Mouse (Mus musculus) kidney, postnatal 36 days (tissue): ENCODE measurements around the gene Kcnma1.

Experiments
- DNase-seq, 2 experiments: peaks; one replicate each; pipeline ENCODE4 v3.0.0; 2021 to 2022; ENCODE audit warnings: mixed read lengths in 2 of 2

Kcnma1 gene

GRCm38 (mm10) chr14:23587451-23587850, 426.8 kb downstream of the Kcnma1 start:
- DNase-seq = no peak

- DNase-seq = peak; percentile 56 to 66
Measured at GRCm38 (mm10) chr14:23583235-23583634, 431.1 kb downstream of the Kcnma1 start.

- no peak for DNase-seq
Measured at GRCm38 (mm10) chr14:23581282-23581681, 433.0 kb downstream of the Kcnma1 start.

GRCm38 (mm10) chr14:23575951-23576350, 438.3 kb downstream of the Kcnma1 start:
- peak; percentile 15 to 34 for DNase-seq

GRCm38 (mm10) chr14:23574136-23574535, 440.2 kb downstream of the Kcnma1 start:
- DNase-seq = no peak

- no peak for DNase-seq
Measured at GRCm38 (mm10) chr14:23573385-23573784, 440.9 kb downstream of the Kcnma1 start.

GRCm38 (mm10) chr14:23572778-23573177, 441.5 kb downstream of the Kcnma1 start:
- no peak for DNase-seq

- no peak for DNase-seq
Measured at GRCm38 (mm10) chr14:23570251-23570650, 444.0 kb downstream of the Kcnma1 start.

- DNase-seq = no peak
Measured at GRCm38 (mm10) chr14:23565931-23566330, 448.4 kb downstream of the Kcnma1 start.

GRCm38 (mm10) chr14:23564474-23564873, 449.8 kb downstream of the Kcnma1 start:
- DNase-seq = no peak

- no peak for DNase-seq
Measured at GRCm38 (mm10) chr14:23563180-23563579, 451.1 kb downstream of the Kcnma1 start.

- no peak for DNase-seq
Measured at GRCm38 (mm10) chr14:23555647-23556046, 458.6 kb downstream of the Kcnma1 start.

GRCm38 (mm10) chr14:23552252-23552974, 461.9 kb downstream of the Kcnma1 start:
- no peak for DNase-seq

GRCm38 (mm10) chr14:23550467-23550866, 463.8 kb downstream of the Kcnma1 start:
- DNase-seq = no peak

GRCm38 (mm10) chr14:23542131-23542530, 472.2 kb downstream of the Kcnma1 start:
- no peak for DNase-seq

- DNase-seq = no peak
Measured at GRCm38 (mm10) chr14:23539621-23540020, 474.7 kb downstream of the Kcnma1 start.

GRCm38 (mm10) chr14:23533346-23533745, 480.9 kb downstream of the Kcnma1 start:
- peak; percentile 30 to 36 for DNase-seq

GRCm38 (mm10) chr14:23531735-23532525, 482.4 kb downstream of the Kcnma1 start:
- DNase-seq = no peak

- peak; percentile 46 to 69 for DNase-seq
Measured at GRCm38 (mm10) chr14:23529720-23530119, 484.6 kb downstream of the Kcnma1 start.

GRCm38 (mm10) chr14:23529229-23529628, 485.1 kb downstream of the Kcnma1 start:
- DNase-seq = no peak

- DNase-seq = no peak
Measured at GRCm38 (mm10) chr14:23525910-23526309, 488.4 kb downstream of the Kcnma1 start.

GRCm38 (mm10) chr14:23523825-23524491, 490.3 kb downstream of the Kcnma1 start:
- DNase-seq = no peak

GRCm38 (mm10) chr14:23522606-23523159, 491.6 kb downstream of the Kcnma1 start:
- peak; percentile 60 to 68 for DNase-seq
